Mouse (Mus musculus): ENCODE measurements at regions not wholly inside any gene's neighbourhood (a gene's known extent, or its start where the extent isn't known, plus 50 kb on each side); places are given as distances from the start of the nearest gene placed in this dataset.

DNA sequence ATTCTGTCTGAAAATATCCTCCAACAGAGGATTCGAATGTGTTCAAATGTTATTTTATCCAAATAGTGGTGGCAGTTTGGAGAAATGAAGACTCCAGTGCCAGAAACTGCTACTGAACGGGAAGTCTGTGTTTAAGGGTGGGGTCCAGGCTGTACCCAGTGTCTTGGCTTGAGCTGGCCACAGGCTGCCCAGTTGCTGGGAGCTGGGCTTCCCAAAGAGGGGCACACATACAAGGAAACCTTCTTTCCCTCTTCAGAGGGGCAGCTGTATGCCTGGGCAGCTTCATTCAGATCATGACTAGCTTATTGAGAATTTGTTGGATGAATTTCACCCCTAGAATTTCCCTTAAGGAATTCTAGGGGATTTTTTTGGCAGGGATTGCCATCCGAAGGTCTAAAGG is 229.8 kb downstream of the Foxa2 start:
- TF ChIP-seq POLR2A (IDR thresholded peaks at IDR 0.05; ENCODE audit: borderline replicate concordance, control insufficient read depth, low read depth, low read length) (no peak), CTCF (IDR thresholded peaks at IDR 0.05; ENCODE audit: control insufficient read depth, insufficient read depth, low read length) (no peak)
- H3K27ac ChIP-seq (ENCODE audit: control insufficient read depth, insufficient read depth, low read depth, low read length, poor library complexity): no peak overlapping the region
- H3K4me3 ChIP-seq (replicated peaks; ENCODE audit: control insufficient read depth, low read depth, low read length): no peak overlapping the region
- WGBS: 67% methylated on average over 3 of the region's 3 CpGs
- no peaks in the 10 kb centered on the region for H3K4me1 ChIP-seq (ENCODE audit: control insufficient read depth, insufficient read depth, low read length)

DNA sequence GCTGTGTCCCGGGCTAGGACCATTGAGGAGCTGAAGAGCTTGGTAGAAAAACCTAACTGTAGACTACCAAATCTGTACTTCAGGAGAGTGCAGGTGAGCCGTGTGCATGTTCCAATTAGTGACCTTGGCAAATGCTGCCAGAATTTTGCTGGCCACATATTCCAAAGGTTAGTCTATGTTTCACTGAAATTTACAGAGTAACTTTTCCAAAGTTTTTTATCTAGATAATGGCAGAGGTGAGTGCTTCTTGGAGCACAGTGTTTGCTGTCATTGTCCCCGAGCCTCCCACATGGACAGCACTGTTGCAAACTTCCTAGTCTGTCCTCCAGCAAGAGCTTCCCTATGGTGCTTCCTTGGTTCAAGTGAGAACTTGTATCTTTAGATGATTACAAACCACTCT is 232.5 kb downstream of the Foxa2 start:
- no peak overlapping the region for H3K27ac ChIP-seq (ENCODE audit: control insufficient read depth, insufficient read depth, low read depth, low read length, poor library complexity)
- H3K4me3 ChIP-seq (replicated peaks; ENCODE audit: control insufficient read depth, low read depth, low read length): no peak overlapping the region
- WGBS: 60% methylated on average over 3 of the region's 3 CpGs
- TF ChIP-seq CTCF (IDR thresholded peaks at IDR 0.05; ENCODE audit: control insufficient read depth, insufficient read depth, low read length) (no peak), POLR2A (IDR thresholded peaks at IDR 0.05; ENCODE audit: borderline replicate concordance, control insufficient read depth, low read depth, low read length) (no peak)
- H3K4me1 ChIP-seq (ENCODE audit: control insufficient read depth, insufficient read depth, low read length): no peaks in the 10 kb centered on the region

DNA sequence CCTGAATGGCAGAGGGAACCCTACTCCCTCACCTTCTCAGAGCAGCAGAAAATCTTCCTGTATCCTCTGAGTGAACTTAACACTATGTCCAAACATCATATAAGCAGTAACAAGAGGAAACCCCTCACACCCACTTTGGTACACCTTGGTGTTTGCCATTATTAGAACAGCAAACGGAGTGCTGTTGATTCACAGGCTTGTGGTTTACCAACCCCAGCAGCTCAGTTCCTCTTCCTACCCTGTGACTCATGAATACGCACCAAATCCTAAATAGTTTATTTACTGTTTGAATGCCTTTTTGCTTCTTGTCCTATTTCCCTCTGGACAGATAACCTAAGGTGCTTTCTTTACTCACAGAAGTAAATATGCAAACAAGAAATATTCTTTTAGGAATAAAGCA is 233.3 kb downstream of the Foxa2 start:
- Histone ChIP-seq H3K27ac (ENCODE audit: control insufficient read depth, insufficient read depth, low read depth, low read length, poor library complexity) (no peak overlapping the region), H3K4me1 (ENCODE audit: control insufficient read depth, insufficient read depth, low read length) (no peaks in the 10 kb centered on the region), H3K4me3 (replicated peaks; ENCODE audit: control insufficient read depth, low read depth, low read length) (no peak overlapping the region)
- TF ChIP-seq POLR2A (IDR thresholded peaks at IDR 0.05; ENCODE audit: borderline replicate concordance, control insufficient read depth, low read depth, low read length): no peak
- no peak for TF ChIP-seq CTCF (IDR thresholded peaks at IDR 0.05; ENCODE audit: control insufficient read depth, insufficient read depth, low read length)
- WGBS: 2% methylated on average over 2 of the region's 2 CpGs

DNA sequence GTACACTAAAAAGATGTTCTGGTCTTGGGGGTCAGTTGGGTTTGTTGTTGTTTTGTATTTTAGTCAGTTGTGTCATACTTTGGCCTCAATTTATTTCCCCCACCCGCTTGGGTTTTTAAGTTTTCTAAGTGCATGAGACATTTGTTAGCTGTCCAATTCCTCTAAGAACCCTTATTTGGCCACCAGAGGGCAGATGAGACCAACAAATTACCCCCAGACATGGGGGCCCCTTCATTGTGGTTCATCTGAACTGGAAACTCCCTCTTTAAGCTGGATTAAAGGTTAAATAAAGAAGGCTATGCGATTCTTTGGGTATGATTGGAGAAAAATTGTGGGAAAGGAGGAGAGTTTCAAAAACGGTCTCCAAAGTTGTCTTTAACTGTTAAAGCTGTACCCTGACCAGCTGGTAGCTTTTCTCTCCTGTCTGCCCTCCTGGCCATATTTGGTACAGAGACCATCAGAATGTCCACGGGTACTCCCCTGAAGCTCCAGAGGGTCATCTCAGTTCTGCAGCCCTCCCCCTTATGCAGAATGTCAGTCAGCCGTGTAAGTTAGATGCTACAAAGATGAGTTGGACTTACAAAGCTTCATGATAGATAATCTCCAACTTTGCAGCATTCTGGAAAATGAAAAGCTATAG is 238.6 kb downstream of the Foxa2 start:
- WGBS: 34% methylated on average over 5 of the region's 5 CpGs
- no peaks in the 10 kb centered on the region for H3K4me1 ChIP-seq (ENCODE audit: control insufficient read depth, insufficient read depth, low read length)
- H3K4me3 ChIP-seq (replicated peaks; ENCODE audit: control insufficient read depth, low read depth, low read length): no peak overlapping the region
- TF ChIP-seq CTCF (IDR thresholded peaks at IDR 0.05; ENCODE audit: control insufficient read depth, insufficient read depth, low read length) (no peak), POLR2A (IDR thresholded peaks at IDR 0.05; ENCODE audit: borderline replicate concordance, control insufficient read depth, low read depth, low read length) (no peak)
- H3K27ac ChIP-seq (ENCODE audit: control insufficient read depth, insufficient read depth, low read depth, low read length, poor library complexity): no peak overlapping the region

DNA sequence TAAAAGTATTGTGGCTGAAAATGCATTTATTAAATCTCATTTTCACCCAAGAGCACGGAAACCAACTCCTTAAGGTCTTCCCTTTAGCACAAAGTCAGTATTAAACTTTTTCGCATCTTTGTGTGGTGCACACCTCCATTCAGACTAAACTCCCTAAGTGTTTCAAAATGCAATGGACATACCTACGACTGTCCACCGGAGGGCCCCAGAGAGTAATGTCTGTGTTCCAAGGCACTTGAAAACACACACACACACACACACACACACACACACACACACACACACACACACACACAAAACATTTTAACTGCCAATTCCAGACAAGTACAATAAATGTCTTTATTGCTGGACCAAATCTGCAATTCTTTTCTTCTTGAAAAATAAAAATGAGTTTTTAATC is 243.7 kb downstream of the Foxa2 start:
- Histone ChIP-seq H3K4me1 (ENCODE audit: control insufficient read depth, insufficient read depth, low read length) (no peaks in the 10 kb centered on the region), H3K27ac (ENCODE audit: control insufficient read depth, insufficient read depth, low read depth, low read length, poor library complexity) (no peak overlapping the region), H3K4me3 (replicated peaks; ENCODE audit: control insufficient read depth, low read depth, low read length) (no peak overlapping the region)
- 20% methylated on average over 4 of the region's 4 CpGs for WGBS
- TF ChIP-seq CTCF (IDR thresholded peaks at IDR 0.05; ENCODE audit: control insufficient read depth, insufficient read depth, low read length) (no peak), POLR2A (IDR thresholded peaks at IDR 0.05; ENCODE audit: borderline replicate concordance, control insufficient read depth, low read depth, low read length) (no peak)

DNA sequence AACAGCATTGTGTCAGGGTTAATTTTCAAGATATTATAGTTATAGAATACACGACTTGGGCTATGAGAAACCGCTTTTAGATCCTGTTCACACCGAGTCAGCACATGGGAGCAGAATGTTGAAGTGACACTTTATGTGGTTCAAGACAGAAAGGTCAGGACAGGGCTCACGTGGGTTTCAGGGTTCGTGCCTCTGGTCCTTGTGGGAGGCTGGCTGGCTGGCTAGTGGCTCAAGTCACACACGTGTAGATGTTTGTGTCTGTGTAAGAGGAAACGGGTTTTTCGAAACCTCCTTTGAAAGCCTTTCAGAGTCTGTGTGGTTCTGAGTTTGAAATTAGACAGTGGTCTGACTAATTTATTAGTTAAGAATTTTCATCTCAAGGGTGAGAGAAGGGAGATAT is 255.3 kb downstream of the Foxa2 start:
- WGBS: 59% methylated on average over 8 of the region's 8 CpGs
- no peak overlapping the region for H3K4me3 ChIP-seq (replicated peaks; ENCODE audit: control insufficient read depth, low read depth, low read length)
- TF ChIP-seq POLR2A (IDR thresholded peaks at IDR 0.05; ENCODE audit: borderline replicate concordance, control insufficient read depth, low read depth, low read length) (no peak), CTCF (IDR thresholded peaks at IDR 0.05; ENCODE audit: control insufficient read depth, insufficient read depth, low read length) (no peak)
- no peaks in the 10 kb centered on the region for H3K4me1 ChIP-seq (ENCODE audit: control insufficient read depth, insufficient read depth, low read length)
- no peak overlapping the region for H3K27ac ChIP-seq (ENCODE audit: control insufficient read depth, insufficient read depth, low read depth, low read length, poor library complexity)

DNA sequence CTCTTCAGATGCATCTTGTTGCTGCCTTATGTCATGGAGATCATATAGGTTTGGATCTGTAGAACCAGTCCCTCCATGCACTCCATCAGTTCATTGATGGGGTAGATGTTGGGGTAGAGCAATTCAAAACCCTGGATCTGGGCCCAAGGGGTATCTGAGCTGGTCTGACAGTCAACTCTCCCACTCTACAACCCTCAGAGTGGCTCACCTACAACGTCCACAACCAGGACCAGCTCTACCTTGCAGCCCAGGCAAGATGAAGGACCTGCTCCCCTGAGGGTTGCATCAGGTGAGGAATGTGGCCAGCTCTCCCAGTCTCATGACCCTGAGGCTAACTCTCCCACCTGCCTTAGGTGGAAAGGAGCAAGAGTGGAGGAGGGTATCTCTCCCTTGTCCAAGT is 256.9 kb downstream of the Foxa2 start:
- Histone ChIP-seq H3K27ac (ENCODE audit: control insufficient read depth, insufficient read depth, low read depth, low read length, poor library complexity) (no peak overlapping the region), H3K4me3 (replicated peaks; ENCODE audit: control insufficient read depth, low read depth, low read length) (no peak overlapping the region), H3K4me1 (ENCODE audit: control insufficient read depth, insufficient read depth, low read length) (no peaks in the 10 kb centered on the region)
- TF ChIP-seq CTCF (IDR thresholded peaks at IDR 0.05; ENCODE audit: control insufficient read depth, insufficient read depth, low read length) (no peak), POLR2A (IDR thresholded peaks at IDR 0.05; ENCODE audit: borderline replicate concordance, control insufficient read depth, low read depth, low read length) (no peak)
- WGBS: 67% methylated on average over 1 of the region's 1 CpGs

DNA sequence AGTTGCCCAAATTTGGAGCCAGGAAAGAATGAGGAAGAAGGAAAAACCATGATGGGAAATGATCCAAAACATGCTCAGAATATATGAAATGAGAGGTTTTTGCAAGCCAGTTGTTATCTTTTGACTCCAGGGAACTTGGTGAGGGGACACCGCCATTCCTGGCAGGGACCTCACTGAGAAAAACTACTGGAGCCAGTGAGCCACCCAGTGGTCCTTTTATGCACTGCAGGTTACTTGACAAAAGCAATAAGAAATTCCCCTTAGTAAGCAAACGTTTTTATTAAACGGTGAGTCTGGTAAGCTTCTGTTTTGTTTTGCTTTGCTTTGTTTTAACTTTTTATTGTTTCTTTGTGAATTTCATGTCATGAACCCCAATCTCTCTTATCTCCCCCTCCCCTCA is 257.5 kb downstream of the Foxa2 start:
- Histone ChIP-seq H3K4me3 (replicated peaks; ENCODE audit: control insufficient read depth, low read depth, low read length) (no peak overlapping the region), H3K27ac (ENCODE audit: control insufficient read depth, insufficient read depth, low read depth, low read length, poor library complexity) (no peak overlapping the region), H3K4me1 (ENCODE audit: control insufficient read depth, insufficient read depth, low read length) (no peaks in the 10 kb centered on the region)
- TF ChIP-seq POLR2A (IDR thresholded peaks at IDR 0.05; ENCODE audit: borderline replicate concordance, control insufficient read depth, low read depth, low read length) (no peak), CTCF (IDR thresholded peaks at IDR 0.05; ENCODE audit: control insufficient read depth, insufficient read depth, low read length) (peak; percentile 11; the same call in 1 of the 2 replicates)
- 6% methylated on average over 3 of the region's 3 CpGs for WGBS

DNA sequence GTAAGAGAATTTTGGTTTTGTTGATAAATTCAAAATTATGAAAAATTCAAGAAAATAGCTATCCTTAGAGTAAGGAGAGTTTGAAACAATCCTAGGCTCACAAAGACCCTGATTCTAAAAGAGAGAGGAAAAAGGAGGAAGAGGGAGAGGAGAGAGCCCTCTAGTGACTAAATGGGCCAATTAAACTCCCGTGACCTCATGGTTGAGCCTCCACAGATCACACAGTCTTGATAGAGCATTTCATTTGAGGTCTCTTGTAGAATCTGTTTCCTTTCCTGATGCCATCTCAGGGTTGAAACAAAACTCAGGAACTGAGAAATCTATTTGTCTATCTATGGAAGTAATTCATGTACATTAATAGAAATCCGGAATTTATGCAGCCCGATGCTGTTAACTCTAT is 258.8 kb downstream of the Foxa2 start:
- Histone ChIP-seq H3K4me1 (ENCODE audit: control insufficient read depth, insufficient read depth, low read length) (no peaks in the 10 kb centered on the region), H3K27ac (ENCODE audit: control insufficient read depth, insufficient read depth, low read depth, low read length, poor library complexity) (no peak overlapping the region), H3K4me3 (replicated peaks; ENCODE audit: control insufficient read depth, low read depth, low read length) (no peak overlapping the region)
- TF ChIP-seq POLR2A (IDR thresholded peaks at IDR 0.05; ENCODE audit: borderline replicate concordance, control insufficient read depth, low read depth, low read length) (no peak), CTCF (IDR thresholded peaks at IDR 0.05; ENCODE audit: control insufficient read depth, insufficient read depth, low read length) (no peak)
- WGBS: 65% methylated on average over 3 of the region's 3 CpGs
